Mouse (Mus musculus): ENCODE measurements around the gene Lmbrd2. TPM values are rescaled to one million over a fixed set of nuclear protein-coding genes. Genes with fewer than 3 reads are reported as not detected.
"Not testable (repeated sequence)": the region's sequence is repeated elsewhere in the genome, so short reads cannot be mapped to it uniquely, and the experiment has no call there.

Gene Lmbrd2
- polyA plus RNA-seq, 1 experiment from 2014 or later = 3.4 TPM

GRCm38 (mm10) chr15:9230917-9231316 lies 90.6 kb downstream of the Lmbrd2 start:
- not testable (repeated sequence) for H3K27ac ChIP-seq (replicated peaks); H3K27me3 ChIP-seq; H3K4me2 ChIP-seq (replicated peaks); ATAC-seq (ENCODE audit: low FRiP score, low read depth); H3K4me3 ChIP-seq; H3K9ac ChIP-seq (replicated peaks); H3K4me1 ChIP-seq; H3K9me3 ChIP-seq; H3K36me3 ChIP-seq
- WGBS = 83% methylated on average over 4 of the region's 4 CpGs

GRCm38 (mm10) chr15:9246345-9246744 lies 106.0 kb downstream of the Lmbrd2 start:
- Histone ChIP-seq H3K9ac (replicated peaks) (no peak overlapping the region), H3K36me3 (no peaks in the 10 kb centered on the region), H3K4me3 (no peak overlapping the region), H3K4me2 (replicated peaks) (no peak overlapping the region), H3K9me3 (no peaks in the 10 kb centered on the region), H3K27ac (replicated peaks) (no peak overlapping the region), H3K27me3 (no peaks in the 10 kb centered on the region), H3K4me1 (no peaks in the 10 kb centered on the region)
- no peak for ATAC-seq (ENCODE audit: low FRiP score, low read depth)

Other genes starting within 250 kb of the Lmbrd2 start
- gene Ranbp3l, start 172.6 kb upstream of the Lmbrd2 start, polyA plus RNA-seq (2016; fragmentation: Nextera tagmentation; extraction: Ambion mirVana) = 7.0 and 10.9 TPM in 2 replicates
- 35.3 and 36.5 TPM in 2 replicates for gene Nadk2, start 69.3 kb upstream of the Lmbrd2 start, polyA plus RNA-seq (2016; fragmentation: Nextera tagmentation; extraction: Ambion mirVana)
- 85.9 and 86.1 TPM in 2 replicates for gene Skp2, start 14.9 kb downstream of the Lmbrd2 start, polyA plus RNA-seq (2016; fragmentation: Nextera tagmentation; extraction: Ambion mirVana)
- not detected in 2 replicates for gene Ugt3a1, start 136.3 kb downstream of the Lmbrd2 start, polyA plus RNA-seq (2016; fragmentation: Nextera tagmentation; extraction: Ambion mirVana)
- not detected in 2 replicates for gene Ugt3a2, start 195.0 kb downstream of the Lmbrd2 start, polyA plus RNA-seq (2016; fragmentation: Nextera tagmentation; extraction: Ambion mirVana)